Mouse (Mus musculus) bone marrow macrophage, adult 2 months (primary cell): ENCODE results near the gene Mast3. TPM values are rescaled to one million over a fixed set of nuclear protein-coding genes. Genes with fewer than 3 reads are reported as not detected.
A peak's percentile ranks its signal among the peaks of the same experiment; 100 is the strongest.

Experiments
- H3K27ac ChIP-seq: 2 replicates; pipeline ENCODE4 v1.5.1; 2012; ENCODE audit warnings: low read depth, low read length; ENCODE audit not compliant: insufficient read depth
- H3K4me1 ChIP-seq: 2 replicates; pipeline ENCODE4 v1.6.1; 2012; ENCODE audit warnings: low read length; ENCODE audit not compliant: control insufficient read depth, insufficient read depth
- H3K4me3 ChIP-seq: 2 replicates; pipeline ENCODE4 v1.5.1; 2012; ENCODE audit warnings: mild to moderate bottlenecking, low read length, moderate library complexity; ENCODE audit not compliant: insufficient read depth
- CTCF ChIP-seq: IDR thresholded peaks from 2 replicates; pipeline ENCODE4 v1.5.1; 2012; ENCODE audit warnings: low read depth, mild to moderate bottlenecking, low read length, moderate library complexity
- POLR2A ChIP-seq: IDR thresholded peaks from 2 replicates; pipeline ENCODE4 v1.6.1; 2012; ENCODE audit warnings: mild to moderate bottlenecking, low read depth, low read length, borderline replicate concordance
- polyA plus RNA-seq: library from polyadenylated mRNA; stranded (reverse); fragments of >200 nt; gene quantifications from 2 replicates; pipeline ENCODE4 v1.2.4, GENCODE M21; 2012; ENCODE audit not compliant: missing spikeins, insufficient read depth, insufficient read length

Gene Mast3
- polyA plus RNA-seq, 1 experiment = 59.6 TPM

GRCm38 (mm10) chr8:70747211-70747890, 57.5 kb downstream of the Mast3 start:
- Histone ChIP-seq H3K4me1 (peaks cover 15% of the 10 kb centered on the region), H3K27ac (no peak overlapping the region), H3K4me3 (no peak overlapping the region)
- no peak for TF ChIP-seq CTCF
- no peak for TF ChIP-seq POLR2A

- Histone ChIP-seq H3K27ac (no peak overlapping the region), H3K4me3 (no peak overlapping the region), H3K4me1 (peaks cover 9% of the 10 kb centered on the region; the same call in 1 of the 2 replicates)
- TF ChIP-seq POLR2A = no peak
- TF ChIP-seq CTCF = no peak
Observed at GRCm38 (mm10) chr8:70746676-70747075, 58.2 kb downstream of the Mast3 start.

GRCm38 (mm10) chr8:70745691-70746220, 59.1 kb downstream of the Mast3 start:
- H3K4me3 ChIP-seq = no peak overlapping the region
- TF ChIP-seq CTCF = no peak
- peaks cover 5% of the 10 kb centered on the region; the same call in 1 of the 2 replicates for H3K4me1 ChIP-seq
- no peak overlapping the region for H3K27ac ChIP-seq

GRCm38 (mm10) chr8:70744806-70745205, 60.0 kb downstream of the Mast3 start:
- Histone ChIP-seq H3K4me1 (peaks cover 5% of the 10 kb centered on the region; the same call in 1 of the 2 replicates), H3K4me3 (no peak overlapping the region), H3K27ac (no peak overlapping the region)
- TF ChIP-seq POLR2A (no peak), CTCF (no peak)

GRCm38 (mm10) chr8:70743656-70744590, 60.9 kb downstream of the Mast3 start:
- TF ChIP-seq CTCF = no peak
- no peak for TF ChIP-seq POLR2A
- Histone ChIP-seq H3K27ac (no peak overlapping the region), H3K4me1 (peaks cover 5% of the 10 kb centered on the region; the same call in 1 of the 2 replicates), H3K4me3 (peak overlapping the region; percentile 54)

- no peak overlapping the region for H3K27ac ChIP-seq
Observed at GRCm38 (mm10) chr8:70742981-70743655, 61.7 kb downstream of the Mast3 start.

GRCm38 (mm10) chr8:70742176-70742575, 62.7 kb downstream of the Mast3 start:
- no peak overlapping the region for H3K4me3 ChIP-seq
- peaks cover 5% of the 10 kb centered on the region; the same call in 1 of the 2 replicates for H3K4me1 ChIP-seq
- H3K27ac ChIP-seq = no peak overlapping the region
- TF ChIP-seq POLR2A (no peak), CTCF (no peak)

More at GRCm38 (mm10) chr8:70742981-70743655, 61.7 kb downstream of the Mast3 start:
- Histone ChIP-seq H3K4me1 (peaks cover 5% of the 10 kb centered on the region; the same call in 1 of the 2 replicates), H3K4me3 (peak overlapping the region; percentile 54)
- TF ChIP-seq CTCF = no peak
- no peak for TF ChIP-seq POLR2A

GRCm38 (mm10) chr8:70741661-70742060, 63.2 kb downstream of the Mast3 start:
- Histone ChIP-seq H3K4me3 (no peak overlapping the region), H3K4me1 (peaks cover 5% of the 10 kb centered on the region; the same call in 1 of the 2 replicates), H3K27ac (no peak overlapping the region)
- TF ChIP-seq POLR2A = no peak
- TF ChIP-seq CTCF = no peak

- H3K27ac ChIP-seq = no peak overlapping the region
- H3K4me3 ChIP-seq = no peak overlapping the region
- no peaks in the 10 kb centered on the region for H3K4me1 ChIP-seq
- TF ChIP-seq POLR2A = no peak
- TF ChIP-seq CTCF = no peak
Observed at GRCm38 (mm10) chr8:70738211-70738610, 66.6 kb downstream of the Mast3 start.
